Mouse (Mus musculus) brain, adult 2 months (tissue): ENCODE data around the gene Fosl2.
"Not testable (repeated sequence)": the region's sequence is repeated elsewhere in the genome, so short reads cannot be mapped to it uniquely, and the experiment has no call there.

Source experiments
- DNase-seq: peaks from one replicate; pipeline ENCODE4 v3.0.0; 2011; ENCODE audit warnings: low read depth, low spot score

Gene Fosl2

GRCm38 (mm10) chr5:32178720-32179119 is 43.1 kb downstream of the Fosl2 start:
- not testable (repeated sequence) for DNase-seq

GRCm38 (mm10) chr5:32182885-32183629 is 47.5 kb downstream of the Fosl2 start:
- DNase-seq: peak; percentile 19

- no peak for DNase-seq
Observed at GRCm38 (mm10) chr5:32187717-32188116, 52.1 kb downstream of the Fosl2 start.

- DNase-seq: no peak
Observed at GRCm38 (mm10) chr5:32191259-32191658, 55.7 kb downstream of the Fosl2 start.

- peak; percentile 78 for DNase-seq
Observed at GRCm38 (mm10) chr5:32192016-32192845, 56.6 kb downstream of the Fosl2 start.

GRCm38 (mm10) chr5:32194236-32194635 is 58.6 kb downstream of the Fosl2 start:
- DNase-seq: no peak

GRCm38 (mm10) chr5:32195857-32196609 is 60.4 kb downstream of the Fosl2 start:
- DNase-seq: no peak

- DNase-seq: peak; percentile 92
Observed at GRCm38 (mm10) chr5:32197698-32198097, 62.1 kb downstream of the Fosl2 start.

GRCm38 (mm10) chr5:32199136-32199535 is 63.5 kb downstream of the Fosl2 start:
- DNase-seq: no peak

- DNase-seq: peak; percentile 60
Observed at GRCm38 (mm10) chr5:32199594-32199993, 64.0 kb downstream of the Fosl2 start.

GRCm38 (mm10) chr5:32204653-32205052 is 69.1 kb downstream of the Fosl2 start:
- DNase-seq: no peak

- DNase-seq: peak; percentile 18
Observed at GRCm38 (mm10) chr5:32206726-32207125, 71.1 kb downstream of the Fosl2 start.
